In genomic region chr4:55838568-55838967, GRCm38 (mm10) we compare ENCODE assay signal across 22 mouse cellular contexts.
DNase-seq lines count a peak whose midpoint lies in the region; ATAC-seq and TF ChIP-seq lines count a peak whose summit lies in the region.
"Had no signal": no experiment of that assay in that cellular context is flagged by ENCODE, and none has a peak within 500 bp of the region (broad histone marks: within the 10 kb centered on the region; RNA-seq: fewer than 3 reads in every experiment).

No protein-coding gene starts in this region.

- no peak overlapping the region for H3K4me2 ChIP-seq in intestine, postnatal 0 days (replicated peaks; ENCODE audit: low read depth)
- no peak overlapping the region for H3K4me2 ChIP-seq in intestine, embryonic 15.5 days (replicated peaks)
- H3K4me2 ChIP-seq in lung, embryonic 16.5 days (ENCODE audit: low read depth, low read length), result no peak overlapping the region
- no peak overlapping the region for H3K4me2 ChIP-seq in myocyte (ENCODE audit: low read depth)
- H3K4me2 ChIP-seq in hindbrain, embryonic 11.5 days (replicated peaks; ENCODE audit: low read depth, low read length), result no peak overlapping the region
- H3K4me2 ChIP-seq: embryonic facial prominence, embryonic 12.5 days; forebrain, embryonic 12.5 days had no signal

- no peak overlapping the region for H3K4me3 ChIP-seq in intestine, postnatal 0 days (ENCODE audit: low read depth, low read length)
- no peak overlapping the region for H3K4me3 ChIP-seq in intestine, embryonic 15.5 days (replicated peaks)
- no peak overlapping the region for H3K4me3 ChIP-seq in lung, embryonic 16.5 days (ENCODE audit: low read length)
- H3K4me3 ChIP-seq in myocyte, result no peak overlapping the region
- H3K4me3 ChIP-seq in hindbrain, embryonic 11.5 days (ENCODE audit: low read depth, low read length), result no peak overlapping the region
- H3K4me3 ChIP-seq: embryonic facial prominence, embryonic 10.5 days; embryonic facial prominence, embryonic 12.5 days; forebrain, embryonic 12.5 days had no signal

- H3K79me2 ChIP-seq in myocyte (ENCODE audit: control insufficient read depth, insufficient read depth), result no peaks in the 10 kb centered on the region

- no peaks in the 10 kb centered on the region for H3K27me3 ChIP-seq in intestine, postnatal 0 days (replicated peaks; ENCODE audit: control insufficient read depth, insufficient read depth, low read length)
- H3K27me3 ChIP-seq in intestine, embryonic 15.5 days (replicated peaks), result no peaks in the 10 kb centered on the region
- H3K27me3 ChIP-seq in lung, embryonic 16.5 days (ENCODE audit: control insufficient read depth, insufficient read depth, low read depth, low read length), result no peaks in the 10 kb centered on the region
- no peaks in the 10 kb centered on the region for H3K27me3 ChIP-seq in myocyte (ENCODE audit: control insufficient read depth, insufficient read depth, insufficient read length)
- no peaks in the 10 kb centered on the region for H3K27me3 ChIP-seq in hindbrain, embryonic 11.5 days (ENCODE audit: control insufficient read depth, insufficient read depth, low read length)
- H3K27me3 ChIP-seq: embryonic facial prominence, embryonic 12.5 days; forebrain, embryonic 12.5 days; Patski had no signal

- WGBS in intestine, postnatal 0 days, result 79% methylated on average over 3 of the region's 3 CpGs
- 84% methylated on average over 3 of the region's 3 CpGs for WGBS in intestine, embryonic 15.5 days
- 55% methylated on average over 3 of the region's 3 CpGs for WGBS in lung, embryonic 16.5 days
- 84% methylated on average over 3 of the region's 3 CpGs for WGBS in hindbrain, embryonic 11.5 days

- H3ac ChIP-seq in myocyte (ENCODE audit: control insufficient read depth, insufficient read length), result no peak overlapping the region

- TF ChIP-seq CTCF in intestine, postnatal 0 days (IDR thresholded peaks at IDR 0.05; ENCODE audit: low read depth), result no peak

- no peak overlapping the region for H3K27ac ChIP-seq in intestine, postnatal 0 days (ENCODE audit: low read depth, low read length)
- H3K27ac ChIP-seq in intestine, embryonic 15.5 days, result no peak overlapping the region
- H3K27ac ChIP-seq in lung, embryonic 16.5 days (ENCODE audit: low read length), result no peak overlapping the region
- H3K27ac ChIP-seq in hindbrain, embryonic 11.5 days (ENCODE audit: low read depth, low read length), result no peak overlapping the region
- H3K27ac ChIP-seq: embryonic facial prominence, embryonic 10.5 days; embryonic facial prominence, embryonic 12.5 days; forebrain, embryonic 12.5 days had no signal

- no peaks in the 10 kb centered on the region for H3K9me3 ChIP-seq in intestine, postnatal 0 days (ENCODE audit: control insufficient read depth)
- H3K9me3 ChIP-seq in intestine, embryonic 15.5 days, result no peaks in the 10 kb centered on the region
- H3K9me3 ChIP-seq in lung, embryonic 16.5 days (ENCODE audit: control insufficient read depth, low read length), result no peaks in the 10 kb centered on the region
- no peaks in the 10 kb centered on the region for H3K9me3 ChIP-seq in hindbrain, embryonic 11.5 days (ENCODE audit: control insufficient read depth, low read length)
- H3K9me3 ChIP-seq: embryonic facial prominence, embryonic 10.5 days; embryonic facial prominence, embryonic 12.5 days; forebrain, embryonic 12.5 days had no signal

- H3K36me3 ChIP-seq in intestine, postnatal 0 days (ENCODE audit: control insufficient read depth, insufficient read depth), result no peaks in the 10 kb centered on the region
- H3K36me3 ChIP-seq in intestine, embryonic 15.5 days, result no peaks in the 10 kb centered on the region
- H3K36me3 ChIP-seq in lung, embryonic 16.5 days (ENCODE audit: control insufficient read depth, insufficient read depth, low read length), result no peaks in the 10 kb centered on the region
- no peaks in the 10 kb centered on the region for H3K36me3 ChIP-seq in myocyte (ENCODE audit: control insufficient read depth, insufficient read depth)
- H3K36me3 ChIP-seq in hindbrain, embryonic 11.5 days (ENCODE audit: control insufficient read depth, insufficient read depth, low read length), result no peaks in the 10 kb centered on the region
- H3K36me3 ChIP-seq: embryonic facial prominence, embryonic 10.5 days; embryonic facial prominence, embryonic 12.5 days; forebrain, embryonic 12.5 days had no signal

- 0 out of 2 replicates have a peak, but pooled peaks have one; percentile 36 for ATAC-seq in intestine, postnatal 0 days
- no peak for ATAC-seq in intestine, embryonic 15.5 days
- peak; percentile 68 for ATAC-seq in lung, embryonic 16.5 days (ENCODE audit: low read depth)
- ATAC-seq in hindbrain, embryonic 11.5 days (ENCODE audit: low FRiP score), result no peak
- ATAC-seq: activated CD4-positive, CD25-positive, alpha-beta regulatory T cell, adult 4 months; forebrain, embryonic 14.5 days; forebrain, embryonic 16.5 days; Patski had no signal

- no peak for TF ChIP-seq POLR2A in myocyte (IDR thresholded peaks at IDR 0.05; ENCODE audit: insufficient read length, low read depth)

- H3K4me1 ChIP-seq in intestine, postnatal 0 days (replicated peaks; ENCODE audit: control insufficient read depth, insufficient read depth, low read length), result no peaks in the 10 kb centered on the region
- H3K4me1 ChIP-seq in intestine, embryonic 15.5 days (replicated peaks), result peaks cover 3% of the 10 kb centered on the region
- H3K4me1 ChIP-seq in lung, embryonic 16.5 days (replicated peaks; ENCODE audit: control insufficient read depth, insufficient read depth, low read length), result peaks cover 2% of the 10 kb centered on the region; the same call in 1 of the 2 replicates
- H3K4me1 ChIP-seq in hindbrain, embryonic 11.5 days (replicated peaks; ENCODE audit: control insufficient read depth, insufficient read depth, low read length), result no peaks in the 10 kb centered on the region
- H3K4me1 ChIP-seq: forebrain, embryonic 12.5 days had no signal

- H3K9ac ChIP-seq in intestine, postnatal 0 days (ENCODE audit: low read depth, low read length), result no peak overlapping the region
- H3K9ac ChIP-seq in intestine, embryonic 15.5 days, result no peak overlapping the region
- H3K9ac ChIP-seq in lung, embryonic 16.5 days (ENCODE audit: low read length), result no peak overlapping the region
- H3K9ac ChIP-seq in hindbrain, embryonic 11.5 days (ENCODE audit: low read depth, low read length), result no peak overlapping the region
- H3K9ac ChIP-seq: embryonic facial prominence, embryonic 12.5 days; forebrain, embryonic 12.5 days had no signal

- no peak for DNase-seq in lung, postnatal 4 days
- peak; percentile 34 for DNase-seq in 3T3-L1 (ENCODE audit: low read depth, low spot score)
- DNase-seq in hindbrain, embryonic 11.5 days (ENCODE audit: low spot score), result no peak
- DNase-seq: adrenal gland, adult 8-10 months; adrenal gland, postnatal 14 days; adrenal gland, postnatal 36 days; cerebellum, adult 11-12 months; cerebellum, adult 2 months; cerebellum, adult 9-10 months; cerebellum, postnatal 10 days; cerebellum, postnatal 25 days had no signal

TF ChIP-seq in myocyte, 11 proteins besides CTCF, POLR2A, EP300 and RAD21:
- TF ChIP-seq TCF12 (IDR thresholded peaks at IDR 0.05; ENCODE audit: insufficient read depth, poor library complexity, severe bottlenecking) (no peak), TCF3 (IDR thresholded peaks at IDR 0.05; ENCODE audit: insufficient read length, low read depth) (no peak), SRF (IDR thresholded peaks at IDR 0.05; ENCODE audit: control insufficient read depth, insufficient read length, low read depth) (no peak), POLR2AphosphoS2 (IDR thresholded peaks at IDR 0.05; ENCODE audit: insufficient read length, low read depth) (no peak), USF1 (IDR thresholded peaks at IDR 0.05; ENCODE audit: low read depth) (peak; percentile 4), CEBPB (IDR thresholded peaks at IDR 0.05; ENCODE audit: insufficient read depth, poor library complexity, severe bottlenecking) (no peak)

Comparison
In these comparisons a context has a peak if more than half of its experiments do, and no peak if none do; other contexts are left out.
1. ATAC-seq: peak in intestine, postnatal 0 days (single experiment) and lung, embryonic 16.5 days (single experiment); none in intestine, embryonic 15.5 days (single experiment) and hindbrain, embryonic 11.5 days (single experiment).